Mouse (Mus musculus): ENCODE results near the gene Ggnbp2. TPM values are rescaled to one million over a fixed set of nuclear protein-coding genes. Genes with fewer than 3 reads are reported as not detected.
"Not testable (repeated sequence)": the region's sequence is repeated elsewhere in the genome, so short reads cannot be mapped to it uniquely, and the experiment has no call there.

The Ggnbp2 gene
- polyA plus RNA-seq, 2 experiments, result 67.3 to 105 TPM

GRCm38 (mm10) chr11:84839330-84839729 lies 31.3 kb downstream of the Ggnbp2 start:
- no peak overlapping the region for H3K9ac ChIP-seq (ENCODE audit: low read depth, low read length, severe bottlenecking)
- WGBS, result 90% methylated on average over 2 of the region's 2 CpGs
- no peaks in the 10 kb centered on the region for H3K9me3 ChIP-seq (ENCODE audit: control insufficient read depth, low read length)
- ATAC-seq (ENCODE audit: low FRiP score, low read depth) (no peak), DNase-seq (ENCODE audit: low spot score) (no peak)
- H3K36me3 ChIP-seq (ENCODE audit: control insufficient read depth, insufficient read depth, low read length), result peaks cover 83% of the 10 kb centered on the region
- H3K4me1 ChIP-seq (ENCODE audit: control insufficient read depth, insufficient read depth, low read length), result no peaks in the 10 kb centered on the region
- no peak for TF ChIP-seq POLR2A (IDR thresholded peaks at IDR 0.05; ENCODE audit: borderline replicate concordance, extremely low read depth, insufficient read depth, insufficient read length)
- H3K27ac ChIP-seq (replicated peaks; ENCODE audit: low read depth, low read length), result no peak overlapping the region
- H3K4me2 ChIP-seq (replicated peaks; ENCODE audit: low read depth, low read length, severe bottlenecking), result no peak overlapping the region
- no peak overlapping the region for H3K4me3 ChIP-seq (replicated peaks; ENCODE audit: low read length)
- no peaks in the 10 kb centered on the region for H3K27me3 ChIP-seq (ENCODE audit: control insufficient read depth, insufficient read depth, low read length)

DNA sequence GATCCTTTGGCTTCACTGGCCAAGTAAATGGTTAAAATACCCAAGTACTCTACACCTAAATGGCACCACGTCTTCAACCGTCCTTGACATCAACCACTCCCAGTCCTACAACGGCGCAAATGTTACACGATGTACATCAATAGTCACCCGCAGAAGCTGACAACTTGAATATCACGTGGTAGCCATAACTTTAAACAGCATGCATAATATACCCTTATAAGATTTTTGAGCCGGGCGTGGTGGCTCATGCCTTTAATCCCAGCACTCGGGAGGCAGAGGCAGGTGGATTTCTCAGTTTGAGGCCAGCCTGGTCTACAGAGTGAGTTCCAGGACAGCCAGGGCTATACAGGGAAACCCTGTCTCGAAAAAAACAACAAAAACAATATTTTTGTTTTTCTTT lies 41.1 kb downstream of the Ggnbp2 start:
- 76% methylated on average over 11 of the region's 11 CpGs for WGBS
- H3K4me2 ChIP-seq (replicated peaks; ENCODE audit: low read depth, low read length, severe bottlenecking), result peak overlapping the region; percentile 83
- H3K4me3 ChIP-seq (replicated peaks; ENCODE audit: low read length), result peak overlapping the region; percentile 78
- H3K27ac ChIP-seq (replicated peaks; ENCODE audit: low read depth, low read length), result peak overlapping the region; percentile 82
- peaks cover 33% of the 10 kb centered on the region for H3K36me3 ChIP-seq (ENCODE audit: control insufficient read depth, insufficient read depth, low read length)
- ATAC-seq (ENCODE audit: low FRiP score, low read depth); H3K27me3 ChIP-seq (ENCODE audit: control insufficient read depth, insufficient read depth, low read length); DNase-seq (ENCODE audit: low spot score); H3K9me3 ChIP-seq (ENCODE audit: control insufficient read depth, low read length); H3K4me1 ChIP-seq (ENCODE audit: control insufficient read depth, insufficient read depth, low read length): not testable (repeated sequence)
- peak overlapping the region; percentile 73 for H3K9ac ChIP-seq (ENCODE audit: low read depth, low read length, severe bottlenecking)

- peak within 1 kb of the TSS; percentile 73 for H3K9ac ChIP-seq (ENCODE audit: low read depth, low read length, severe bottlenecking)
- peaks cover 27% of the 10 kb centered on the region for H3K36me3 ChIP-seq (ENCODE audit: control insufficient read depth, insufficient read depth, low read length)
- H3K4me2 ChIP-seq (replicated peaks; ENCODE audit: low read depth, low read length, severe bottlenecking), result peak within 1 kb of the TSS; percentile 83
- no peaks in the 10 kb centered on the region for H3K9me3 ChIP-seq (ENCODE audit: control insufficient read depth, low read length)
- peak within 1 kb of the TSS; percentile 82 for H3K27ac ChIP-seq (replicated peaks; ENCODE audit: low read depth, low read length)
- DNase-seq (ENCODE audit: low spot score) (peak; percentile 83), ATAC-seq (ENCODE audit: low FRiP score, low read depth) (peak; percentile 93)
- WGBS, result under 1% methylated on average over 56 of the region's 62 CpGs
- H3K27me3 ChIP-seq (ENCODE audit: control insufficient read depth, insufficient read depth, low read length), result no peaks in the 10 kb centered on the region
- H3K4me3 ChIP-seq (replicated peaks; ENCODE audit: low read length), result peak within 1 kb of the TSS; percentile 78
- no peak for TF ChIP-seq POLR2A (IDR thresholded peaks at IDR 0.05; ENCODE audit: borderline replicate concordance, extremely low read depth, insufficient read depth, insufficient read length)
- peaks cover 9% of the 10 kb centered on the region for H3K4me1 ChIP-seq (ENCODE audit: control insufficient read depth, insufficient read depth, low read length)
These were observed 41.9 kb downstream of the Ggnbp2 start, which contains the start of gene Dhrs11 for GRCm38 (mm10) chr11:84828516-84829399. Gene Dhrs11, minus strand, starts transcription at chr11:84828994.

DNA sequence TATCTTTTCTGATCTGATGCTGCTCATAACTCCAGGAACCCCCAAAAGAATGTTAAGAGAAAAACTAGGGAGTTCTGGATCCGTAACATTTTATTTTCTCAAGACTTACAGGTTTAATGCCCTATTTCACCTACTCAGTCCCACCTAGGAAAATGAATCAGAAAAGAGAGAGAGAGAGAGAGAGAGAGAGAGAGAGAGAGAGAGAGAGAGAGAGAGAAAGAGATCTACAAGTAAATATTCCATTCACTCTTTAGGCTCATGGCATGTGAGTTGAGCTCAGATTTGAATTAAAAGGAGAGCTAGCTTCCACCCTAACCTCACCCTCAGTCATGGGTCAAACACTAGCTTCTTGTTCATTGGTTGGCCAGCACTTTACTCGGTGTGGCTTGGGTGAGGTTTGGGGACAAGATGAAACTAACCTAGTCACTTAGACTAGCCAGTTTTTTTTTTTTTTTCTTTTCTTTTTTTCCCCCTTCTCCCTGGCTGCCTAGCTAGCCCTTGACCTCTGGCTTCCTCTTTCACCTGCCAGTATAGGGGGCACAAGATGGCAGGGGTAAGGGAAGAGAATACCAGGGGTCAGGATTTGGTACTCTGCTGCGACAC lies 42.6 kb downstream of the Ggnbp2 start:
- Histone ChIP-seq H3K4me2 (replicated peaks; ENCODE audit: low read depth, low read length, severe bottlenecking) (peak overlapping the region; percentile 83), H3K9me3 (ENCODE audit: control insufficient read depth, low read length) (no peaks in the 10 kb centered on the region), H3K9ac (ENCODE audit: low read depth, low read length, severe bottlenecking) (peak overlapping the region; percentile 73), H3K36me3 (ENCODE audit: control insufficient read depth, insufficient read depth, low read length) (peaks cover 22% of the 10 kb centered on the region), H3K27me3 (ENCODE audit: control insufficient read depth, insufficient read depth, low read length) (no peaks in the 10 kb centered on the region), H3K4me3 (replicated peaks; ENCODE audit: low read length) (peak overlapping the region; percentile 78), H3K27ac (replicated peaks; ENCODE audit: low read depth, low read length) (peak overlapping the region; percentile 82; the same call in 1 of the 2 replicates), H3K4me1 (ENCODE audit: control insufficient read depth, insufficient read depth, low read length) (peaks cover 9% of the 10 kb centered on the region)
- 45% methylated on average over 3 of the region's 3 CpGs for WGBS
- ATAC-seq (ENCODE audit: low FRiP score, low read depth), result no peak
- DNase-seq (ENCODE audit: low spot score), result no peak
- no peak for TF ChIP-seq POLR2A (IDR thresholded peaks at IDR 0.05; ENCODE audit: borderline replicate concordance, extremely low read depth, insufficient read depth, insufficient read length)

DNA sequence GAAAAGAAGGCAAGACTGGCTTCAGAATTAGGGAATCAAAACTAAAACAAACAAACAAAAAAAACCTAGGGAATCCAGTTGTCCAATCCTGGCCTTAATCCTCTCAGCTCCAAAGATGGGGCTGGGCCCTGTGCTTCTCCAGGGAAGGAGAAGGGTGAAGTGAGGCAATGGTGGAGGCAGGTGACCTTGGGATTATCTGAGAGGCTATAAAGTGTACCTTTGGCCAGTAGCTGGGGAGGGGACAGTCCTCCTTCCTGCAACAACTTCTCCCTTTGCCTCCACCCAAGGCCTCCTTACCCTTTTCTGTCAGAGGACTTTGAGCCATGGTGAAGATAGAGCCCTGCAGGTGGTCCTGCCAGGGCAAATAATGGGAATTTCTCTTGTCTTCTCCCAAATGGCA lies 43.1 kb downstream of the Ggnbp2 start:
- peaks cover 9% of the 10 kb centered on the region for H3K4me1 ChIP-seq (ENCODE audit: control insufficient read depth, insufficient read depth, low read length)
- H3K27me3 ChIP-seq (ENCODE audit: control insufficient read depth, insufficient read depth, low read length), result no peaks in the 10 kb centered on the region
- ATAC-seq (ENCODE audit: low FRiP score, low read depth) (no peak), DNase-seq (ENCODE audit: low spot score) (no peak)
- H3K9me3 ChIP-seq (ENCODE audit: control insufficient read depth, low read length), result no peaks in the 10 kb centered on the region
- peaks cover 17% of the 10 kb centered on the region for H3K36me3 ChIP-seq (ENCODE audit: control insufficient read depth, insufficient read depth, low read length)
- no peak overlapping the region for H3K4me2 ChIP-seq (replicated peaks; ENCODE audit: low read depth, low read length, severe bottlenecking)
- H3K9ac ChIP-seq (ENCODE audit: low read depth, low read length, severe bottlenecking), result no peak overlapping the region
- H3K4me3 ChIP-seq (replicated peaks; ENCODE audit: low read length), result no peak overlapping the region
- H3K27ac ChIP-seq (replicated peaks; ENCODE audit: low read depth, low read length), result no peak overlapping the region
- no peak for TF ChIP-seq POLR2A (IDR thresholded peaks at IDR 0.05; ENCODE audit: borderline replicate concordance, extremely low read depth, insufficient read depth, insufficient read length)
